10 mouse cellular contexts compared by ENCODE assay signal in genomic region chr5:134345449-134345848, GRCm38 (mm10). TPM values are rescaled to one million over a fixed set of nuclear protein-coding genes. Genes with fewer than 3 reads are reported as not detected.
DNase-seq lines count a peak whose midpoint lies in the region; ATAC-seq and TF ChIP-seq lines count a peak whose summit lies in the region.
"Had no signal": no experiment of that assay in that cellular context is flagged by ENCODE, and none has a peak within 500 bp of the region (broad histone marks: within the 10 kb centered on the region; RNA-seq: fewer than 3 reads in every experiment).

No protein-coding gene starts in this region.

- no peak overlapping the region for H3K27ac ChIP-seq in spleen, adult 2 months (ENCODE audit: insufficient read depth, low read length)
- H3K27ac ChIP-seq: neural tube, embryonic 12.5 days had no signal

- TF ChIP-seq CTCF in spleen, adult 2 months (IDR thresholded peaks at IDR 0.05; ENCODE audit: extremely low read depth, insufficient read depth, insufficient read length, insufficient replicate concordance) = peak; percentile 10; the same call in 1 of the 2 replicates

- WGBS in spleen, adult 2 months = 77% methylated on average over 9 of the region's 9 CpGs

- ATAC-seq in common myeloid progenitor, adult 5-6 weeks (replicated peaks; ENCODE audit: low read depth, poor library complexity, severe bottlenecking) = peak; percentile 50

- H3K4me1 ChIP-seq in spleen, adult 2 months (ENCODE audit: control insufficient read depth, insufficient read depth, insufficient read length) = no peaks in the 10 kb centered on the region; the same call in 1 of the 2 replicates
- H3K4me1 ChIP-seq: neural tube, embryonic 12.5 days had no signal

- no peaks in the 10 kb centered on the region for H3K36me3 ChIP-seq in spleen, adult 2 months (ENCODE audit: control insufficient read depth, insufficient read depth, low read length)
- no peaks in the 10 kb centered on the region for H3K36me3 ChIP-seq in splenic B cell, adult 2 months (ENCODE audit: control insufficient read depth, insufficient read depth, low read length, poor library complexity, severe bottlenecking)
- H3K36me3 ChIP-seq: neural tube, embryonic 12.5 days had no signal

- peak; percentile 20 for DNase-seq in gastrocnemius, postnatal 10 days
- DNase-seq in gastrocnemius, adult 8-10 months (ENCODE audit: low spot score in 2 of 2) = no peak
- DNase-seq in spleen, adult 2 months (ENCODE audit: low read depth in 1 of 2, low spot score in 2 of 2) = no peak
- DNase-seq in spleen, postnatal 4 days (ENCODE audit: low spot score in 2 of 2) = no peak
- peak; percentile 58 for DNase-seq in splenic B cell, adult 2 months (ENCODE audit: low read depth, low spot score)
- no peak for DNase-seq in frontal cortex, postnatal 14 days (ENCODE audit: low spot score in 2 of 2)
- no peak for DNase-seq in layer of hippocampus, adult 9-10 months (ENCODE audit: low spot score)
- DNase-seq: gastrocnemius, postnatal 36 days had no signal

- no peaks in the 10 kb centered on the region for H3K27me3 ChIP-seq in spleen, adult 2 months (ENCODE audit: control insufficient read depth, insufficient read depth, low read length)
- no peaks in the 10 kb centered on the region; the same call in 1 of the 2 replicates for H3K27me3 ChIP-seq in splenic B cell, adult 2 months (ENCODE audit: control insufficient read depth, insufficient read depth, low read length, poor library complexity, severe bottlenecking)
- H3K27me3 ChIP-seq: neural tube, embryonic 12.5 days had no signal

- TF ChIP-seq POLR2A in spleen, adult 2 months (IDR thresholded peaks at IDR 0.05; ENCODE audit: low read depth, low read length) = no peak

- H3K4me3 ChIP-seq in spleen, adult 2 months (ENCODE audit: extremely low read depth, insufficient read depth, insufficient read length) = no peak overlapping the region
- H3K4me3 ChIP-seq: neural tube, embryonic 12.5 days had no signal

RNA-seq across cellular contexts. Expression of gene Gtf2i, which starts 30.9 kb away (rescaled TPM):
- total RNA-seq in gastrocnemius, postnatal 10 days (2021) = 100 to 1,000 TPM; 131 to 156 TPM
- 100 to 1,000 TPM; 109 to 119 (median 112) TPM for total RNA-seq in gastrocnemius, adult 8-10 months (2022)
- polyA plus RNA-seq in spleen, adult 2 months (2012; rRNA removed) = 44.7 and 48.2 TPM in 2 replicates
- 82.8 and 85.3 TPM in 2 replicates for total RNA-seq in common myeloid progenitor, adult 5-6 weeks (2017)

Comparison
In these comparisons a context has a peak if more than half of its experiments do, and no peak if none do; other contexts are left out.
1. DNase-seq: peak in gastrocnemius, postnatal 10 days (single experiment) and splenic B cell, adult 2 months (single experiment); none in gastrocnemius, adult 8-10 months (0 of 2), spleen, adult 2 months (0 of 2), spleen, postnatal 4 days (0 of 2), frontal cortex, postnatal 14 days (0 of 2) and layer of hippocampus, adult 9-10 months (single experiment).